Mouse (Mus musculus): ENCODE data around the gene Prmt9.

Prmt9 gene

GRCm38 (mm10) chr8:77534358-77534992 lies 14.7 kb upstream of the Prmt9 start:
- DNase-seq (ENCODE audit: low spot score in 2 of 2) = no peak

GRCm38 (mm10) chr8:77535026-77535595 lies 14.1 kb upstream of the Prmt9 start:
- peak in 1 of 2 experiments; percentile 57 for DNase-seq (ENCODE audit: low spot score in 2 of 2)

GRCm38 (mm10) chr8:77536821-77537220 lies 12.4 kb upstream of the Prmt9 start:
- no peak for DNase-seq (ENCODE audit: low spot score in 2 of 2)

GRCm38 (mm10) chr8:77538256-77538655 lies 10.9 kb upstream of the Prmt9 start:
- DNase-seq (ENCODE audit: low spot score in 2 of 2) = no peak

GRCm38 (mm10) chr8:77543152-77543777 lies 5.9 kb upstream of the Prmt9 start:
- no peak for DNase-seq (ENCODE audit: low spot score in 2 of 2)

- DNase-seq (ENCODE audit: low spot score in 2 of 2) = no peak
Observed at GRCm38 (mm10) chr8:77544428-77544827, 4.8 kb upstream of the Prmt9 start.

GRCm38 (mm10) chr8:77545616-77546015 lies 3.6 kb upstream of the Prmt9 start:
- DNase-seq (ENCODE audit: low spot score in 2 of 2) = no peak

GRCm38 (mm10) chr8:77549881-77550580 lies 834 bp downstream of the Prmt9 start:
- peak in 1 of 2 experiments; percentile 23 for DNase-seq (ENCODE audit: low spot score in 2 of 2)

- DNase-seq (ENCODE audit: low spot score in 2 of 2) = no peak
Observed at GRCm38 (mm10) chr8:77552491-77552890, 3.3 kb downstream of the Prmt9 start.

GRCm38 (mm10) chr8:77561441-77561840 lies 12.2 kb downstream of the Prmt9 start:
- no peak for DNase-seq (ENCODE audit: low spot score in 2 of 2)

GRCm38 (mm10) chr8:77574229-77574628 lies 25.0 kb downstream of the Prmt9 start:
- DNase-seq (ENCODE audit: low spot score in 2 of 2) = no peak

GRCm38 (mm10) chr8:77577674-77578073 lies 28.5 kb downstream of the Prmt9 start:
- DNase-seq (ENCODE audit: low spot score in 2 of 2) = no peak

GRCm38 (mm10) chr8:77584174-77584573 lies 35.0 kb downstream of the Prmt9 start:
- DNase-seq (ENCODE audit: low spot score in 2 of 2) = no peak

- no peak for DNase-seq (ENCODE audit: low spot score in 2 of 2)
Observed at GRCm38 (mm10) chr8:77609621-77610020, 60.4 kb downstream of the Prmt9 start.

- peak; percentile 98 to 100 for DNase-seq (ENCODE audit: low spot score in 2 of 2)
Observed at GRCm38 (mm10) chr8:77610374-77610969, 61.3 kb downstream of the Prmt9 start, which contains the start of gene Tmem184c. TSS of gene Tmem184c (minus strand) at chr8:77610698.

- DNase-seq (ENCODE audit: low spot score in 2 of 2) = peak in 1 of 2 experiments; percentile 6
Observed at GRCm38 (mm10) chr8:77617916-77618315, 68.7 kb downstream of the Prmt9 start.

GRCm38 (mm10) chr8:77623677-77624209 lies 74.5 kb downstream of the Prmt9 start:
- DNase-seq (ENCODE audit: low spot score in 2 of 2) = no peak

- peak in 1 of 2 experiments; percentile 79 for DNase-seq (ENCODE audit: low spot score in 2 of 2)
Observed at GRCm38 (mm10) chr8:77629858-77630537, 80.8 kb downstream of the Prmt9 start.

GRCm38 (mm10) chr8:77630691-77631090 lies 81.5 kb downstream of the Prmt9 start:
- DNase-seq (ENCODE audit: low spot score in 2 of 2) = no peak
